Mouse (Mus musculus) forebrain, embryonic 12.5 days (tissue): ENCODE results near the gene Slc35a5. TPM values are rescaled to one million over a fixed set of nuclear protein-coding genes. Genes with fewer than 3 reads are reported as not detected.

Source experiments
- ATAC-seq: fragments of 200-750 bp; cut with Nextera tagmentation; 2 replicates; pipeline ENCODE4 v1.8.0; 2017; ENCODE audit warnings: moderate TSS enrichment; ENCODE audit not compliant: low FRiP score
- H3K27ac ChIP-seq: fragments of 300-500 bp; sonication (generic); 2 replicates; pipeline ENCODE4 v1.5.1; 2016; ENCODE audit warnings: mild to moderate bottlenecking
- H3K27me3 ChIP-seq: fragments of 300-500 bp; sonication (generic); 2 replicates; pipeline ENCODE4 v1.6.1; 2016; ENCODE audit warnings: mild to moderate bottlenecking
- H3K36me3 ChIP-seq: fragments of 300-500 bp; sonication (generic); replicated peaks from 2 replicates; pipeline ENCODE4 v1.6.1; 2016; ENCODE audit warnings: mild to moderate bottlenecking
- H3K4me1 ChIP-seq: fragments of 300-500 bp; sonication (generic); 2 replicates; pipeline ENCODE4 v1.6.1; 2016
- H3K4me2 ChIP-seq: fragments of 300-500 bp; sonication (generic); 2 replicates; pipeline ENCODE4 v1.6.1; 2016; ENCODE audit warnings: mild to moderate bottlenecking, moderate library complexity
- H3K4me3 ChIP-seq: fragments of 300-500 bp; sonication (generic); replicated peaks from 2 replicates; pipeline ENCODE4 v1.5.1; 2016; ENCODE audit warnings: mild to moderate bottlenecking
- H3K9ac ChIP-seq: fragments of 300-500 bp; sonication (generic); 2 replicates; pipeline ENCODE4 v1.6.1; 2016; ENCODE audit warnings: mild to moderate bottlenecking
- H3K9me3 ChIP-seq: fragments of 300-500 bp; sonication (generic); 2 replicates; pipeline ENCODE4 v1.6.1; 2016
- WGBS: fragments of 180-500 bp; shearing (Covaris S2); methylation state at CpG from one replicate; pipeline ENCODE4 v1.1.7; 2016; 5-methylcytosine and 5-hydroxymethylcytosine counted together
- polyA plus RNA-seq: library from polyadenylated mRNA; unstranded; fragments of >200 nt; fragmentation: Nextera tagmentation; extraction: Ambion mirVana; gene quantifications from 2 replicates; pipeline ENCODE4 v1.2.1, GENCODE M21; 2016

Slc35a5 gene
- 20.5 and 22.0 TPM in 2 replicates for polyA plus RNA-seq

DNA sequence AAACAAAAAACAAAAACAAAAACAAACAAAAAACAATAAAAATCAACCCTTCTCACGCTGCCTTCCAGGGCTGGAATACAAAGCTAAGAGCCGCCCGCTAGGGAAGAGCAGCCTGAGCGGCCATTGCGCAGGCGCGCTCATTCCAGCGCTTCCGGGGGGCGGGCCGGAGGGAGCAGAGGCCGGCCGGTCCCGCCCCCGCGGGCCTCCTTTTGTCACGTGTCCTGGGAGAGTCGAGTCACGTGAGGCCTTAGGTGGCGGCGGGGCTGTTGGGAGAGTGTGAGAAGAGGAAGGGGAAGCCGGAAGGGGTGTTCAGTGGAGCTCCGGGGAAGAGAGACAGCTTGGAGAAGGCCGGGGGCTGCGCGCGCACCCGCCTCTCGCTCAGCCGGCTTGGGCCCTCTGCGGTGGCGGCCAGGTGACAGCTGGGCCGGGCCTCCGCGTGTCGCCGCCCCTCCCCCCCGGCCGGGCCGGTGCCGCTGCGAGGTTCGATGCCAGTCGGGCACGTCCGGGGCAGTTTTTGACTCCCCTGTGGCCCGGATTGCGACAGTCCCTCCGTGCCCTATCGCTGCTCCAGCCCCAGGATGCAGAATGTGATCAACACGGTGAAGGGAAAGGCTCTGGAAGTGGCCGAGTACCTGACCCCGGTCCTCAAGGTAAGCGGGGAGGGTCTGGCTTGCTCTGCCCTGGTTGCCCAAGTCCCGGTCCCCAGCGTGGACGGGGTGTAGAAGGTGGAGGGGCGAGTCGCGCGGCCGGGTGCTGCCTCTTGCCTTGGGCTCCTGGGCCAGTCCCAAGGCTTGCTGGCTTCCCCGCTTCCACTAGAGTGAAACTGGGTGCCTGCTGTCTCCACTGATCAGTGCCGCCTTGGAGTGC, at the start of gene Slc35a5, which contains the start of gene Atg3:
Gene Slc35a5 (minus strand): TSS at position 185 of the 867 bp plus-strand sequence.
Gene Atg3 (plus strand): TSS at position 264 of the 867 bp plus-strand sequence.
- H3K36me3 ChIP-seq = peaks cover 9% of the 10 kb centered on the region; the same call in 1 of the 2 replicates
- under 1% methylated on average over 57 of the region's 64 CpGs for WGBS

DNA sequence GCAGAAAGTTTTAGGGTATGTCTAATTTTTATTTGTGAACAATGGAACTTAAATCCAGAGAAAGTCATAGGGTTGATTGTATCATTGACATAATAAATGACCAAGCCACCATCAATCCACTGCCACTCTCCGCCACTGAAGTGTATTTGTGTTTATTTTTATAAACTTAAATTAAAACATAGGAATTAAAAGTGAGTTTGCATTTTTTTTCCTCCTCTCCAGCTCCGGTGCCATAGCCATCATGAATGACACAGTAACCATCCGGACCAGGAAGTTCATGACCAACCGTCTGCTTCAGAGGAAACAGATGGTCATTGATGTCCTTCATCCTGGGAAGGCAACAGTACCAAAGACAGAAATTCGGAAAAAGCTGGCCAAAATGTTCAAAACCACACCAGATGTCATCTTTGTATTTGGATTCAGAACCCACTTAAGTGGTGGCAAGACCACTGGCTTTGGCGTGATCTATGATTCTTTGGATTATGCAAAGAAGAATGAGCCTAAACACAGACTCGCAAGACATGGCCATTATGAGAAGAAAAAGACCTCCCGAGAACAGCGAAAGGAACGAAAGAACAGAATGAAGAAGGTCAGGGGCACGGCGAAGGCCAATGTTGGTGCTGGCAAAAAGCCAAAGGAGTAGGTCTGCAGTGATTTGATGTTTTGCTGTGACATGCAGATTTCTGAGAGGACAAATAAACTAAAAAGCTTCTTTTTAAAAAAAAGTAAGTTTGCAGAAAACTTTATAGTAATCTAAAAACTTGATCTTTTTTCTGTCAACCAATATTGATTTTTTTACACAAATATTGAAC, 46.6 kb upstream of the Slc35a5 start:
- no peak overlapping the region for H3K9ac ChIP-seq
- H3K4me1 ChIP-seq = no peaks in the 10 kb centered on the region
- no peak overlapping the region for H3K4me2 ChIP-seq
- H3K27ac ChIP-seq = no peak overlapping the region
- 82% methylated on average over 12 of the region's 12 CpGs for WGBS
- no peaks in the 10 kb centered on the region for H3K27me3 ChIP-seq
- H3K9me3 ChIP-seq = no peaks in the 10 kb centered on the region
- no peak for ATAC-seq
- H3K4me3 ChIP-seq = no peak overlapping the region
- no peaks in the 10 kb centered on the region for H3K36me3 ChIP-seq

More for the DNA sequence above, at the start of gene Slc35a5, which contains the start of gene Atg3:
- Histone ChIP-seq H3K27ac (peak within 1 kb of the TSS; percentile 94), H3K4me3 (peak within 1 kb of the TSS; percentile 84), H3K4me2 (peak within 1 kb of the TSS; percentile 85), H3K27me3 (no peaks in the 10 kb centered on the region), H3K9me3 (no peaks in the 10 kb centered on the region), H3K4me1 (peaks cover 23% of the 10 kb centered on the region), H3K9ac (peak within 1 kb of the TSS; percentile 88)
- ATAC-seq = peak; percentile 99

DNA sequence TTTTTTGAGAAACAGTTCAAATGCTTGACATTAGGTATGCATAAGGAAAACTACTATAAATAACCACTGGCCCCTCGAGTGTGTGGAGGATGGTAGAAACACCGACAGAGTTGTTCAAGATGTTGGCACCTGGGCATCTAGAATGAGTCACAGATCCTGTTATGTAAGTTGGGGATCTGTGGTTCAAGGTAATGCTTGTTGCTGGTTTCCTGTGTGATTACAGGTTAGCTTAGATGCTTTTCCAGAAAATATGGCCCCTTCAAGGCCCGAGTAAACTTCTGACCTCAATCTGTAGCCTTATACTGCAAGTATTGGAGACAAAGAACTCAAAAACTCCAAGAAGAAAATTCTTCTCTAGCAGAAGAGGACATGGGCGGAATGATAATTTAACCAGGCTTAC, 45.9 kb upstream of the Slc35a5 start:
- no peaks in the 10 kb centered on the region for H3K36me3 ChIP-seq

DNA sequence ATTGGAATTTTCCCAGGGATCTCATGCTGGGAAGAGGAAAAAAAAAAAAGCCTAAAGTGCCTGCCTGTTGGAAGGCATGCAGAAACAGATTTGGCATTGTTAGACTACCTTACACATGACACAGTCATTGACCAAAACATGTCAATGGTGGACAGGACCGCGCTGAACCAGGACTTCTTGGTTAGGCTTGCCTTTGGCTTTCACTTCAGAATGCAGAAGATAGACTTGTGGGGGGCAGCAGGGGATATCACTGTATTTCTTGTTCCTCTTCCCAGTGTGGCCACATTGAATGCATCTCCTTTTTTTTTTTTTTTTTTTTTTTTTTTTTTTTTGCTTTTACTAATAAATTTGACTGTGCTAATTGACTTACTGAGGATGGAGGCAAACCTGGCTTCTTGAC, 42.9 kb upstream of the Slc35a5 start:
- no peaks in the 10 kb centered on the region for H3K9me3 ChIP-seq
- H3K4me2 ChIP-seq = no peak overlapping the region
- no peak for ATAC-seq
- no peak overlapping the region for H3K27ac ChIP-seq
- no peak overlapping the region for H3K9ac ChIP-seq
- no peaks in the 10 kb centered on the region for H3K4me1 ChIP-seq
- WGBS = 91% methylated on average over 2 of the region's 2 CpGs
- no peaks in the 10 kb centered on the region for H3K36me3 ChIP-seq
- H3K4me3 ChIP-seq = no peak overlapping the region
- no peaks in the 10 kb centered on the region for H3K27me3 ChIP-seq

More for the DNA sequence above, 45.9 kb upstream of the Slc35a5 start:
- no peaks in the 10 kb centered on the region for H3K9me3 ChIP-seq
- H3K4me1 ChIP-seq = no peaks in the 10 kb centered on the region
- ATAC-seq = no peak
- no peak overlapping the region for H3K9ac ChIP-seq
- H3K4me3 ChIP-seq = no peak overlapping the region
- no peak overlapping the region for H3K4me2 ChIP-seq
- 90% methylated on average over 4 of the region's 4 CpGs for WGBS
- H3K27ac ChIP-seq = no peak overlapping the region
- no peaks in the 10 kb centered on the region for H3K27me3 ChIP-seq

DNA sequence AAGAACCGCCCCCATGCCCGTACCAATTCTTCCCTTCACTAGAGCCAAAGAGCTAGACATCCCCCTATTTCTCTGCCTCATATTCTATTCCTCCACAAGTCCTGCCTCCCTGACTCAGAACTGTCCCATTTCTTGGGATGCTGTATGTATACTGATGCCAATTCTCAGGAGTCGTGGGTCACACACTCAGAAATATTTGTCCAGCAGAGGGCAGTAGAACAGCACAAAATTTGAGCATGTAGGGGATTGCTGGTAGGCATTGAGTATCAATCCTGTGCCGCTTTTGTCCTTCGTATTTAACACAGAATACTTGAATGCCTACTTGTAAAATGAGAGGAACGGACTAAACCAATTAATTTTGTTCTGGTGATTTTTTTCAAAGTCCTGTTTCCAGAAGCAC, 38.3 kb upstream of the Slc35a5 start:
- Histone ChIP-seq H3K36me3 (no peaks in the 10 kb centered on the region), H3K27me3 (no peaks in the 10 kb centered on the region), H3K4me3 (no peak overlapping the region), H3K4me2 (no peak overlapping the region), H3K27ac (no peak overlapping the region), H3K4me1 (no peaks in the 10 kb centered on the region), H3K9ac (no peak overlapping the region), H3K9me3 (no peaks in the 10 kb centered on the region)
- ATAC-seq = peak; percentile 85
- WGBS = 30% methylated on average over 6 of the region's 6 CpGs

DNA sequence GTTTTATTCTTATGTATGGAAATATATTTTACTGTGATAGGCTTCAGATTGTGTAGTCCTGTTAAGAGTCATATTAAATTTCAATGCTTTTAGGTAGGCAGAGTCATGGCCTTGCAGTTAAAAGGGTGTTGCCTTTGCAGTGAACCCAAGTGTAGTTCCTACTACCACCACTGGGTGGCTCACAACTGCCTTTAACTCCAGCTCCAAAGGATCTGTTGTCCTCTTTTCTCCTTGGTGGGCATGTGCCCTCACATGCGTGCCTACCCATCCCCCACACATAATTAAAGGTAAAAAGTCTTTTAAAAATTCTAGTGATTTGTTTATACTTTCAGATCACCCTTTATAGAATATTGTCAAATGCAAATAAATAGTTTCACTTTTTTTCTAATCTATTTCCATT, 34.1 kb upstream of the Slc35a5 start:
- Histone ChIP-seq H3K4me2 (no peak overlapping the region), H3K4me1 (no peaks in the 10 kb centered on the region), H3K27me3 (no peaks in the 10 kb centered on the region), H3K27ac (no peak overlapping the region), H3K9me3 (no peaks in the 10 kb centered on the region), H3K9ac (no peak overlapping the region), H3K4me3 (no peak overlapping the region), H3K36me3 (0 out of 2 replicates have a peak, but pooled peaks cover 5% of the 10 kb centered on the region)
- peak; percentile 47; the same call in 1 of the 2 replicates for ATAC-seq
- 3% methylated on average over 1 of the region's 1 CpGs for WGBS

DNA sequence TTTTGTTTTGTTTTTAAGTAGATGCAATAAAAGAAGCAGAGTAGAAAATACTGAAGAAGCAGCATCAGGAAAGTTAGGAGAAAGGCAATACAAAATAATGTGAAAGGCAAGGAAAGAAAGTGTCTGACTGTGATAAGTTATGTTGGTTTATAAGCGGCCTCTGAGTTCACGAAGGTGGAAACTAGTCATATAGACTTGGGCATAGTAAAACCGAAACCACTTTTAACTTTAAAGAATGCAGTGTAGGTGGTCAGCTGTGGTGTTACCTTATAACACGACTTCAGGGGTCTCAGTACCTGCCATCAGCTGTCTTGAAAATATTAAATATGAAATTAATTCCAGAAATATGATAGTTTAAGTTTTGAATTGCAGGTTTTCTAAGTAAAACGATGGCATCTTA, 23.3 kb upstream of the Slc35a5 start:
- Histone ChIP-seq H3K4me3 (no peak overlapping the region), H3K4me1 (no peaks in the 10 kb centered on the region)
- 92% methylated on average over 5 of the region's 5 CpGs for WGBS

DNA sequence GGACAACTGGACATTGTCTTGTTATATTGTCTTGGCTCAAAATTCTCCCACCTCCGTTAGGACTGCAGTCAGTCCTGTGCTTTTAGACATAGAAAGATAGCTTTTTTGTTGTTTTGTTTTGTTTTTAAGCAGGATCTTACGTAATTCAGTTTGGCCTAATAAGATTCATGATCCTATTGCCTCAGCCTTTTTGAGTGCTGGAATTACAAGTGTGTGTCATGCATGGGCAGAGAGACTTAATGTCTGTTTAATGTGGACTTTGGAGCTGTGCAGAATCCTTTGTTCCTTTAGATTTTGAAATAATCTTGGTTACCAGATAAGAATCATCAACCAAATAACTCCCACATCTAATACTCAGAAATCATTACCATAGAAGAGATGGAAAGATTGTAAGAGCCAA, 20.0 kb upstream of the Slc35a5 start:
- H3K4me1 ChIP-seq = no peaks in the 10 kb centered on the region
- no peaks in the 10 kb centered on the region for H3K9me3 ChIP-seq
- no peak overlapping the region for H3K27ac ChIP-seq
- 86% methylated on average over 2 of the region's 2 CpGs for WGBS
- no peak overlapping the region for H3K9ac ChIP-seq
- no peak for ATAC-seq
- no peaks in the 10 kb centered on the region for H3K27me3 ChIP-seq
- peaks cover 7% of the 10 kb centered on the region for H3K36me3 ChIP-seq
- H3K4me2 ChIP-seq = no peak overlapping the region
- H3K4me3 ChIP-seq = no peak overlapping the region

More for the DNA sequence above, 23.3 kb upstream of the Slc35a5 start:
- H3K9ac ChIP-seq = no peak overlapping the region
- no peak overlapping the region for H3K27ac ChIP-seq
- no peak for ATAC-seq
- no peaks in the 10 kb centered on the region for H3K9me3 ChIP-seq
- no peaks in the 10 kb centered on the region for H3K27me3 ChIP-seq
- H3K4me2 ChIP-seq = no peak overlapping the region
- H3K36me3 ChIP-seq = peaks cover 18% of the 10 kb centered on the region

DNA sequence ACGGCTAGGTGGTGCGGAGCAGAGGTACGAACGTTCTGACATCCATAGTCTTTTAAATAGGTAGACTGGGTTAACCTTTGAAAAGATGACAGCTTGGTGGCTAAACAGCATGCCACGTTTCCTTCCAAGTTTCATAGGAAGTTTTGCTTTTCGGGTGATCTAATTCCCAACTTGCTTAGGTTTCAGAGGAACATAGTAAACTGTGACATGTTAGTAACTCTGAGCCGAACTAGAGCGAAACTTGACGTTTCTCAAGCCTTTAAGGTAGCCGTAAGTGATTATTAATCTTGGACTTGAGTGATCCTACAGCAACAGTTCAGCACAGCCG, 847 bp upstream of the Slc35a5 start:
- peak overlapping the region; percentile 94 for H3K27ac ChIP-seq
- peak overlapping the region; percentile 85 for H3K4me2 ChIP-seq
- H3K4me3 ChIP-seq = peak overlapping the region; percentile 84
- no peaks in the 10 kb centered on the region for H3K9me3 ChIP-seq
- peaks cover 9% of the 10 kb centered on the region; the same call in 1 of the 2 replicates for H3K36me3 ChIP-seq
- H3K9ac ChIP-seq = peak overlapping the region; percentile 88
- 8% methylated on average over 11 of the region's 11 CpGs for WGBS
- no peaks in the 10 kb centered on the region for H3K27me3 ChIP-seq
- no peak for ATAC-seq
- peaks cover 23% of the 10 kb centered on the region for H3K4me1 ChIP-seq

DNA sequence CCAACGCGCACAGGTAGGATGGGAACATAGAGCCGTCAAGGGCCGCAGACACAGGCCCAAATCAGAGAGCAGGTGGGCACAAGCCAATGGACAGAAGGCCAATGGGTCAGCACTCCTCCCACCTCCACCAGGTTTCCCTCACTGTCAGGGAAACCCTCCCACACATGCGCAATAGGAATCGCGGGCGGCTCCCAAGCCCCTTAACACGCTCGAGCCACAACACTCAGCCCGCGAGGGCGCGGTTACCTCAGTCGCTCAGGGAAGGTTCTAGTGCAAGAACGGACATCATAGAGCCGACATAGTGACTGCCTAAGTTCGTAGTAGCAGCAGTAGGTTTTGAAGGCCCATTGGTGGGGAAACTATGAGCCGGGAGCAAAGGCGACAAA, 377 bp downstream of the Slc35a5 start:
- H3K27ac ChIP-seq = peak overlapping the region; percentile 94
- H3K9me3 ChIP-seq = no peaks in the 10 kb centered on the region
- peak; percentile 73 for ATAC-seq
- H3K4me3 ChIP-seq = peak overlapping the region; percentile 84
- H3K4me1 ChIP-seq = peaks cover 23% of the 10 kb centered on the region
- peaks cover 9% of the 10 kb centered on the region; the same call in 1 of the 2 replicates for H3K36me3 ChIP-seq
- H3K4me2 ChIP-seq = peak overlapping the region; percentile 85
- H3K9ac ChIP-seq = peak overlapping the region; percentile 70
- WGBS = under 1% methylated on average over 20 of the region's 20 CpGs
- no peaks in the 10 kb centered on the region for H3K27me3 ChIP-seq

DNA sequence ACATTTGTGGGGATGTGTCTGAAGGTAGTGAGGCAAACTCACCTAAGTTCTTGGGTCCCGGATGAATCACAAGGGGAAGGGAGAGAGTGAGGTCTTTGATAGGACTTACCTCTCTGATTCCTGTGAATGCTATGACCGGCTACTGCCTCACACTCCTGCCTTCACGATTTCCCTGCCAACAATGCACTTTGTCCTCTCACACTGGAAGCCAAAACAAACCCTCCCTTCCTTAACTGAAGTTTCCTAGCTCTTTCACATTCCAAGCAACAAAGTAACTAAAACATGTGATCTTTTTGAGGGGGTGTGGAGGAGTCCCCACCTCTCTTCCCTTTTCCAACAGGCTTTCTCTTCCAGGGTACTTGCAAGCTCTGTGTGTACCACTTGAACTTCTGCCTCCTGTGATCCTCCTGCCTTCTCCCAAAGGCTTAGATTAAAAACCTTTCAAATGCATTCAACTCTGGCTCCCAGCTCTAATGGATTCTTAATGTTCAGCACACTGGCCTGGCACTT, 3.7 kb downstream of the Slc35a5 start:
- ATAC-seq = no peak
- Histone ChIP-seq H3K4me2 (no peak overlapping the region), H3K4me1 (peaks cover 15% of the 10 kb centered on the region)

DNA sequence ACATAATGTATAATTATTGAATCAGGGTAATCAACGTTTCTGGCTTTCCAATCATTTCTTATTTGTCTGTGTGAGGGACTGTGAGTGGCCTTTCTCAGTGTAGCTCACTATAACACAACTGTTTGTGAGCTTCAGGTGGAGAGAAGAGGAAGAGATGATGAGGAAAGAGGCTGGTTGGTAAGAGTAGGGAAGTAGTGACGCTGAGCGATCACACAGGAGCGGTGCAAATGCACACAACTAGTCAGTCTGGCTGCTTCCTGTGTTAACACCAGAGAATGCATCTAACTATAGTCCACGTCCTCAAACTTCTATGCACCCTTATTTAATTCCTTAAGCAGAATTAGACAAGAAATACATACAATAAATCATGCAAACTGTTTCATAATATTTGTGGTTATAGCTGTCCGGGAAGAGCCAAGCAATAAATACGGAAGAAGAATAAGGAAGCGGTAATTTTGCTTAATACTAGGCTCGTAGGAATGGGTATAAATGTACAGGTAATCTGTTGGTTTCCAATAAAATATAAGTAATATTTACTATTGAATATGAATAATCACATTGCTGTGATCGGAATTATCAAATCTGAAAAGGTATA, 9.9 kb downstream of the Slc35a5 start:
- Histone ChIP-seq H3K4me2 (no peak overlapping the region), H3K27ac (no peak overlapping the region), H3K36me3 (peaks cover 72% of the 10 kb centered on the region), H3K4me3 (no peak overlapping the region), H3K4me1 (no peaks in the 10 kb centered on the region), H3K27me3 (no peaks in the 10 kb centered on the region), H3K9ac (no peak overlapping the region), H3K9me3 (no peaks in the 10 kb centered on the region)
- 94% methylated on average over 10 of the region's 10 CpGs for WGBS
- no peak for ATAC-seq

More for the DNA sequence above, 3.7 kb downstream of the Slc35a5 start:
- Histone ChIP-seq H3K36me3 (peaks cover 34% of the 10 kb centered on the region), H3K27me3 (no peaks in the 10 kb centered on the region), H3K4me3 (no peak overlapping the region), H3K9ac (no peak overlapping the region), H3K27ac (no peak overlapping the region), H3K9me3 (no peaks in the 10 kb centered on the region)
- WGBS = 85% methylated on average over 3 of the region's 3 CpGs
